Mouse (Mus musculus) yolk sac, embryonic 10.5 days (tissue): Measurements from ENCODE around the gene Aarsd1.
"Not testable (repeated sequence)": the region's sequence is repeated elsewhere in the genome, so short reads cannot be mapped to it uniquely, and the experiment has no call there.

ENCODE experiments used
- DNase-seq: peaks from one replicate; pipeline ENCODE4 v3.0.0-alpha.2; 2017; ENCODE audit warnings: low spot score

Aarsd1 gene

DNA sequence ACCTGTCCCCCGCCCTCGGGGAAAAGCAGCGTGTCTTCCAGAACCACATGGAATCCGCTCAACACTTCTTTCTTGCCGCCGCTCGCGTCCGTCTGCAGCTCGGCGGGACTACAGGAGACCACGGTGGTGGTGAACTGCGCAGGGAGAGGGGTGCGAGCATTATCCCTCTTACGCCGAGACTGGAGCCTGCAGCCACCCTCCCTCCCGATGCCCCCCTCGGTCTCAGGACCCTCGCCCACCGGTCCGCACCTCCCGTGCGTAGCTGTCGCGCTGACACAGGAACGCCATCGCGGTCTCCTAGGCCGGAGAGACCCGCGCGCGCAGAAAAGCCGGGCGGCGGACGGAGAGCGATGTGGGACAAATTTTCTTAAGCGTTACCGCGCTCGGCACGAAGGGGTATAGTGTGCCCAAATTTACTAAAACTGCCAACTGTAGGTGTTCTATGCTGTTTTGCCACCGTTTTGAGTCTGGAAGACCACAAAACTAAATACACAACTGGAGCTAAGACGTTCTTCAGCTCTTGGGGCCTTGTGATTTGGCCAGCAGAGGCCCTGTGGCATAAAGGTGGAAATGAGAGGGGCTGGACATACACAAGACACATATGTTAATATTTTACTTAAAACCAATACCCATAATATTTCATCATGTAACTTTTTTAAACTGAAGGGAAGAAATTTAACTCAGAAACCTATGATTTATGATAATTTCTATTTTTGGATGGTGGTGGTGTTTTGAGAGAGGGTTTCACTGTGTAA lies at the start of gene Aarsd1:
Gene Aarsd1 (minus strand): TSS at position 515 of the 755 bp plus-strand sequence.
- peak; percentile 86 for DNase-seq

GRCm38 (mm10) chr11:101466552-101466950 lies 49.1 kb upstream of the Aarsd1 start:
- DNase-seq = not testable (repeated sequence)

GRCm38 (mm10) chr11:101465869-101466551 lies 48.6 kb upstream of the Aarsd1 start, which contains the start of gene Vat1:
TSS of gene Vat1 (minus strand) at chr11:101466230.
- DNase-seq = peak; percentile 88

GRCm38 (mm10) chr11:101465101-101465868 lies 47.9 kb upstream of the Aarsd1 start:
- DNase-seq = peak; percentile 82

GRCm38 (mm10) chr11:101464211-101465100 lies 47.0 kb upstream of the Aarsd1 start, which contains the start of gene Rnd2:
TSS of gene Rnd2 (plus strand) at chr11:101464999.
- DNase-seq = peak; percentile 80

DNA sequence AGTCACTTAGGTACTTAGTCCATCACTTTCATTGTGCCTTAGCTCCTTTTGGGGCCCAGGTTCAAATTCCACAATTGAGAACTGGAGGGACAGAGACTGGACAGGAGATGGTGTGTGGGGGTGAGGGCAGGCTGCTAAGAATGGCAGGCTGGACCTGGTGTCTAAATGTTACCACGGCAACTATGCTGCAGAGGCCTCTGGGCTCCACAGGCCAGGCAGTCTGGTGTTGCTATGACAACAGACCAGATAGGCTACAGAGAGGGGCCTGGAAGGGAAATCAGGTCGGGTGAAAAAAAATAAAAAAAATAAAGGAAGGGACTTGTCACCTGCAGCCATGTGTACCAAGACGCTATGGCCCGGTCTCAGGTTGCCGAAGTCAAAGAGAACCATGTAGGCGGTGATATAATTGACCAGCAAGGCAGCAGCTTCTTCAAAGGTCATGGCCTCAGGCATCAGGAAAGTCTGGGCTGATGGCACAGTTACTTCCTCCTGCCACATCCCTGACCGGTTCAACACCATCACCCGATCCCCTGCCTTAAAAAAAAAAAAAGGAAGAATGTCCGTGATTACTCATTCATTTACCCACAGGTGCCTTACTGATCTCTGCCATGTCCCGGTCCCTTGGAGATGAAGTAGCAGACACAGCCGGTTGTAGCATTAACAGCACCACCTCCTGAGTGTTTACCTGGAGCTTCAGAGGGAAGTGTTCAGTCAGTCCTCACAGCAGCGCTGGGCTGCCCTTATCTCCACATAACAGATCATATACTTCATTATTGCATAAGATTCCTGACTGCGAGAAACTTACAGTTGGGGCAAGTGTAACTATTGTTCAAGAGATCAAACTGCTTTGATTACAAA lies 45.4 kb upstream of the Aarsd1 start:
- DNase-seq = no peak

DNA sequence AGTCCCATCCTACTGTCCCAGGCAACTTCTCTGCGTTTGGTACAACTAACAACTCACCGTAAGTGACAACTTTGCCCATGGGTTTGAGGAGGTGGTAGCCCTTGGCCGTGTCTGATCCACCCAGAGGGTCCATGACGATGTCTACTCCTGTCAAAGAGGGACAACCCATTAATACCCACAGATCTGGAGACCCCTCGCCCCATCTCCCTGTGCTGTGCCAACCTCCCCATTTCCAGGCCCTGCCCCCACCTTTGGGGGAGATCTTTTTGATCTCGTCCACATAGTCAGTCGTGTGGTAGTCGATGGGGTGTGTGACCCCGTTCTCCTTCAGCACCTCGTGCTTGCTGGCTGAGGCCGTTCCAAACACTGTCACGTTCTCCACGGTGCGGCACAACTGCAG lies 44.7 kb upstream of the Aarsd1 start:
- no peak for DNase-seq

- no peak for DNase-seq
Measured at GRCm38 (mm10) chr11:101460321-101460720, 42.9 kb upstream of the Aarsd1 start.

DNA sequence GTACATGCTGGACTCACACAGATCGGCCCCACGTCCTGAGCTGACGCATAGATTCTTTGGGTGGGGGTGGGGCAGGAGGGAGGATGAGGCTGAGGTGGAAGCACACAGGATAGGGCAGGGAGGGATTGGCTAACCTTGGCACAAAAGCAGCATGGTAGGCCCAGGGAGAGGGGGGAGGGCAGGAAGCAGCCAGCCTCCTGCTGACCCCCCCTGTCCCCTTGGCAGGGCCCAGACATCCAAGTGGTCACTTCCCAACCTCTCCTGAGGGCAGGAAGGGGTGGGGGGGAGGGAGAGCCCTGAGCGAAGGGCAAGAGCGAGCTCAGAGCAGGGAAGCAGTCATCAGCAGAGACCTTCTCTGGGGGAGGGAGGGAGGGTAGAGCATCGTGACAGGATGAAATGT lies 42.3 kb upstream of the Aarsd1 start:
- no peak for DNase-seq

GRCm38 (mm10) chr11:101458217-101458616 lies 40.8 kb upstream of the Aarsd1 start:
- no peak for DNase-seq

GRCm38 (mm10) chr11:101457631-101458030 lies 40.2 kb upstream of the Aarsd1 start:
- DNase-seq = no peak

GRCm38 (mm10) chr11:101455627-101456026 lies 38.2 kb upstream of the Aarsd1 start:
- DNase-seq = peak; percentile 54

GRCm38 (mm10) chr11:101454702-101455101 lies 37.3 kb upstream of the Aarsd1 start:
- DNase-seq = no peak

DNA sequence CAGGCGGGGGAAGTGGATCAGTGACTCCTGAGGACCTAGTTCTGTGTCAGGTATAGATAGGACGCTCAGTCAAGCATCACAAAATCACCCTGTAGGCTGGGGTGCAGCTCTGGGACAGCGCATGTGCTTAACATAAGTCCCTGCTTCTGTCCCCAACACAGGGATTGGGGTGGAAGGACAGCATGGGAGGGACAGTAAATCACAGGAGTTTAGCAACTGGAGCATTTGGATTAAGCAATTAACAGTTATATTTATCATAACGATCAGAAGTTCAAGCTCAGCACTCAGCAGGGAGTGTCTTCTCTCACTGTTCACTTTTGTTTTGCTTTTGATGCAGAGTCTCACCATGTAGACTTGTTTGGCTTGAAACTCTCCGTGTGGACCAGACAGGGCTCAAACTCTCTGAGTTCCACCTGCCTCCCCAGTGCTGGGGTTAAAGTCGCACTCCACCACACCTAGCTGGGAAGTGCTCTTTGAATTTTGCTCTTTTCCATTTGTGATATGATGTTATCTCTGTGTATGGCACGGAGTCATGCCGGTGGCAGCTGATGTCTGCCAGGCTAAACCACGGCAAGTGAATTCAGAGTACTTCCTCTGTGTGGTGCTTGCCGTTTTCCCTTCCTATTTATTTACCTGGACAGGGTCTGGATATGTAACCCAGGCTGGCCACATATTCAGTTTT lies 34.8 kb upstream of the Aarsd1 start:
- DNase-seq = no peak

GRCm38 (mm10) chr11:101451536-101451935 lies 34.1 kb upstream of the Aarsd1 start:
- DNase-seq = no peak

GRCm38 (mm10) chr11:101450394-101450793 lies 33.0 kb upstream of the Aarsd1 start:
- DNase-seq = no peak

DNA sequence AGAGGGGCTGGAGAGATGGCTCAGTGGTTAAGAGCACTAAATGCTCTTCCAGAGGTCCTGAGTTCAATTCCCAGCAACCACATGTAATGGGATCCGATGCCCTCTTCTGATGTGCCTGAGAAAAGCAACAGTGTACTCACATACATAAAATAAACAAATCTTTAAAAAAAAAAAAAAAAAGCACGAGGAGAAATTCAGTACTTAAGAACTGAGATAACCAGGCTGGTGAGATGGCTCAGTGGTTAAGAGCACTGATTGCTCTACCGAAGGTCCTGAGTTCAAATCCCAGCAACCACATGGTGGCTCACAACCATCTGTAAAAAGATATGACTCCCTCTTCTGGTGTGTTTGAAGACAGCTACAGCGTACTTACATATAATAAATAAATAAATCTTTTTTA lies 32.2 kb upstream of the Aarsd1 start:
- not testable (repeated sequence) for DNase-seq

- no peak for DNase-seq
Measured at GRCm38 (mm10) chr11:101448899-101449298, 31.5 kb upstream of the Aarsd1 start.

- peak; percentile 83 for DNase-seq
Measured at GRCm38 (mm10) chr11:101448274-101448746, 30.9 kb upstream of the Aarsd1 start, which contains the start of gene Ifi35. TSS of gene Ifi35 (plus strand) at chr11:101448407.

GRCm38 (mm10) chr11:101447786-101448185 lies 30.4 kb upstream of the Aarsd1 start:
- no peak for DNase-seq
